8 mouse cellular contexts compared by ENCODE assay signal in genomic region chr3:89912108-89912542, GRCm38 (mm10). TPM values are rescaled to one million over a fixed set of nuclear protein-coding genes. Genes with fewer than 3 reads are reported as not detected.
DNase-seq lines count a peak whose midpoint lies in the region; ATAC-seq and TF ChIP-seq lines count a peak whose summit lies in the region.

No protein-coding gene starts in this region.

- H3K27me3 ChIP-seq in heart, embryonic 12.5 days (replicated peaks): peaks cover 53% of the 10 kb centered on the region
- H3K27me3 ChIP-seq in hindbrain, embryonic 12.5 days: peaks cover 45% of the 10 kb centered on the region
- peaks cover 24% of the 10 kb centered on the region for H3K27me3 ChIP-seq in megakaryocyte, embryonic 14.5 days (replicated peaks)

- H3K9me3 ChIP-seq in heart, embryonic 12.5 days (replicated peaks): no peaks in the 10 kb centered on the region
- no peaks in the 10 kb centered on the region for H3K9me3 ChIP-seq in hindbrain, embryonic 12.5 days (replicated peaks)
- no peaks in the 10 kb centered on the region for H3K9me3 ChIP-seq in megakaryocyte, embryonic 14.5 days

- intact Hi-C loops in heart, postnatal 14 days (cut with DNase I): loop anchor here (2.0 to 5.0 kb wide), 2 partner anchors 35 to 51 kb away; no protein-coding TSS in a partner anchor

- ATAC-seq in heart, embryonic 12.5 days (ENCODE audit: insufficient number of reproducible peaks, low FRiP score): 0 out of 2 replicates have a peak, but pooled peaks have one; percentile 9
- ATAC-seq in hindbrain, embryonic 12.5 days (ENCODE audit: low FRiP score): 0 out of 2 replicates have a peak, but pooled peaks have one; percentile 40

- H3K4me3 ChIP-seq in heart, embryonic 12.5 days: peak overlapping the region; percentile 53
- peak overlapping the region; percentile 84 for H3K4me3 ChIP-seq in bone marrow macrophage, adult 2 months (ENCODE audit: insufficient read depth, low read length)
- peak overlapping the region; percentile 51; the same call in 1 of the 2 replicates for H3K4me3 ChIP-seq in hindbrain, embryonic 12.5 days
- peak overlapping the region; percentile 95 for H3K4me3 ChIP-seq in megakaryocyte, embryonic 14.5 days (replicated peaks)

- peaks cover 7% of the 10 kb centered on the region; the same call in 1 of the 2 replicates for H3K4me1 ChIP-seq in heart, embryonic 12.5 days (replicated peaks)
- peaks cover 40% of the 10 kb centered on the region for H3K4me1 ChIP-seq in bone marrow macrophage, adult 2 months (ENCODE audit: control insufficient read depth, insufficient read depth, low read length)
- H3K4me1 ChIP-seq in hindbrain, embryonic 12.5 days: peaks cover 16% of the 10 kb centered on the region
- H3K4me1 ChIP-seq in megakaryocyte, embryonic 14.5 days: peaks cover 92% of the 10 kb centered on the region

- H3K36me3 ChIP-seq in heart, embryonic 12.5 days: no peaks in the 10 kb centered on the region
- H3K36me3 ChIP-seq in hindbrain, embryonic 12.5 days: no peaks in the 10 kb centered on the region
- peaks cover 11% of the 10 kb centered on the region for H3K36me3 ChIP-seq in megakaryocyte, embryonic 14.5 days (replicated peaks; ENCODE audit: low read length)

- TF ChIP-seq CTCF in bone marrow macrophage, adult 2 months (IDR thresholded peaks at IDR 0.05; ENCODE audit: low read depth, low read length): no peak

- no peak for DNase-seq in heart, postnatal 14 days
- DNase-seq in layer of hippocampus, adult 8-10 months (ENCODE audit: low spot score in 2 of 2): no peak
- no peak for DNase-seq in gastrocnemius, postnatal 10 days
- no peak for DNase-seq in cerebellum, postnatal 36 days

- H3K4me2 ChIP-seq in heart, embryonic 12.5 days: peak overlapping the region; percentile 93
- peak overlapping the region; percentile 99 for H3K4me2 ChIP-seq in hindbrain, embryonic 12.5 days (replicated peaks)

- no peak overlapping the region for H3K9ac ChIP-seq in heart, embryonic 12.5 days
- no peak overlapping the region for H3K9ac ChIP-seq in hindbrain, embryonic 12.5 days

- no peak overlapping the region for H3K27ac ChIP-seq in heart, embryonic 12.5 days (ENCODE audit: poor library complexity, severe bottlenecking)
- H3K27ac ChIP-seq in bone marrow macrophage, adult 2 months (ENCODE audit: insufficient read depth, low read depth, low read length): peak overlapping the region; percentile 99
- H3K27ac ChIP-seq in hindbrain, embryonic 12.5 days: no peak overlapping the region

- TF ChIP-seq POLR2A in bone marrow macrophage, adult 2 months (IDR thresholded peaks at IDR 0.05; ENCODE audit: borderline replicate concordance, low read depth, low read length): no peak

- 32% methylated on average over 6 of the region's 6 CpGs for WGBS in heart, embryonic 12.5 days
- WGBS in hindbrain, embryonic 12.5 days: 41% methylated on average over 6 of the region's 6 CpGs

RNA-seq across cellular contexts. Expression of gene Il6ra, which starts 0.9 kb away (rescaled TPM):
- 0.47 and 0.59 TPM in 2 replicates for polyA plus RNA-seq in heart, embryonic 12.5 days (2016; fragmentation: Nextera tagmentation; extraction: Ambion mirVana)
- total RNA-seq in heart, postnatal 14 days (2021): 1 to 10 TPM; 4.9 to 5.5 TPM
- polyA plus RNA-seq in bone marrow macrophage, adult 2 months (2012; ENCODE audit: insufficient read depth, insufficient read length, missing spikeins): 75.7 and 82.0 TPM in 2 replicates
- polyA plus RNA-seq in hindbrain, embryonic 12.5 days (2016; fragmentation: Nextera tagmentation; extraction: Ambion mirVana): 0.66 and 1.2 TPM in 2 replicates
- 6.3 and 10.8 TPM in 2 replicates for polyA plus RNA-seq in megakaryocyte, embryonic 14.5 days (2012; ENCODE audit: insufficient read depth, low replicate concordance)
- 1 to 10 TPM; 6.6 to 9.4 (median 8.1) TPM for total RNA-seq in layer of hippocampus, adult 8-10 months (2022)
- total RNA-seq in gastrocnemius, postnatal 10 days (2021): 1 to 10 TPM; 2.4 to 3.1 TPM

RNA-seq across cellular contexts. Expression of gene Atp8b2, which starts 51.2 kb away (rescaled TPM):
- polyA plus RNA-seq in heart, embryonic 12.5 days (2016; fragmentation: Nextera tagmentation; extraction: Ambion mirVana): 20.0 and 20.8 TPM in 2 replicates
- 10 to 100 TPM; 39.5 to 45.4 TPM for total RNA-seq in heart, postnatal 14 days (2021)
- polyA plus RNA-seq in bone marrow macrophage, adult 2 months (2012; ENCODE audit: insufficient read depth, insufficient read length, missing spikeins): 17.7 and 28.7 TPM in 2 replicates
- 20.3 and 22.8 TPM in 2 replicates for polyA plus RNA-seq in hindbrain, embryonic 12.5 days (2016; fragmentation: Nextera tagmentation; extraction: Ambion mirVana)
- 4.2 and 6.1 TPM in 2 replicates for polyA plus RNA-seq in megakaryocyte, embryonic 14.5 days (2012; ENCODE audit: insufficient read depth, low replicate concordance)
- 100 to 1,000 TPM in 1 of 4 experiments, 10 to 100 TPM in 3; 86.7 to 114 (median 92.3) TPM for total RNA-seq in layer of hippocampus, adult 8-10 months (2022)
- total RNA-seq in gastrocnemius, postnatal 10 days (2021): 10 to 100 TPM; 32.8 to 43.5 TPM
